Mouse (Mus musculus): ENCODE measurements around the gene Fcgrt. TPM values are rescaled to one million over a fixed set of nuclear protein-coding genes. Genes with fewer than 3 reads are reported as not detected.

The Fcgrt gene
- polyA plus RNA-seq (2012; rRNA removed; ENCODE audit: low replicate concordance), result 195 and 315 TPM in 2 replicates

DNA sequence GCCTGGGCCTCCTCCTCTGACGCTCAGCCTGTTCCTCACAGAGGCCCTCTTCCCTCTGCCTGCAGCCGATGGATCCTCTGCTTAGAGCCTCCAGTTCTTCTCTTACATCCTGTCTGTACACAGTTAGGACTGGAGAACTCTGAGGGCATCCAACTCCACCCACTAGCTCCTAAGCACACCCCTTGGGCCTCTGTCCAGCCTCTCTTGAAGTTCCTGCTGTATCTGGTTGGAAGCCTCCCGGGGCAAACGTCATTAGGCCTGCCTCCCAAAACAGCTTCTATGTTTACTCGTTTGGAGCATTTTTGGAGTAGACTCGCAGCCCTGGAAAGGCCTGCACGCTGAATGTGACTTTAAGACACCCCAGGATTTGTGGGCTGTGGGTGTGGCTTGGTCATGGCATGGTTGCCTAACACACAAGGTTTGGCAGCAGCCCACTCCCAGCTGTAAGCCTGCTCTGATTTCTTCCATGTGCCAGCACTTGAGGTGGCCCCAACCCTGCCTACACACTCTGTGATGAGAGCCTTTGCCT is at the start of gene Fcgrt:
TSS of gene Fcgrt (minus strand) at position 200 of the 529 bp plus-strand sequence.

DNA sequence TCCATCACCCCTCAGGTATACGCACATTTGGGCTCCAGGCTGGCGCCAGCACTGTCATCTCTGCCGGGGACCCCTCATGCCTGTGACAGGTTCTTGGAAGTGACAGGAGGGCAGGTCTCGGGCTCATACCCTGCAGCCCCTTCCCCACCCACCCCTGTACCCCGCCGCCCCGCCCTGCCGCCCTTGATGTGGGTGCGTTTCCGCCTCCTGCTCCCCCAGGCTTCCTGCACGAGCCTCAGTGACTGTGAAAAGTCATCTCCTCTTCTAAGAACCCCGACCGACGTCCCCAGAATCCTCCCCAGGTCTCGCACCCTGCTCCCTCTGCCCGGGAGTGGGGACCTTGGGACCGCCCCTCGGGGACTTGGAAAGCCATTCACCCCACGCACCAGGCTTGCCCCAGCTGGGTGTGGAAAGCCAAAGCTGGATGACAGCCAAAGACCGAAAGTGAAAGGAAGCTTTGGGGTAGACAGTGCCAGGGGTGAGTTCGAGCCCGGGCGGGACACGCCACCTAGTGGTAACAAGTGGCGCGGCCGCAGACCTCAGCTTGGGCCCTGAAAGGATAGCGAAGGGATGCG is 32.4 kb upstream of the Fcgrt start, which contains the start of the genes Gm45713 and Flt3l:
TSS of gene Gm45713 (minus strand) at position 239 of the 575 bp plus-strand sequence.
TSS of gene Flt3l (minus strand) at position 440 of the 575 bp plus-strand sequence.

GRCm38 (mm10) chr7:45128624-45129246 is 25.1 kb upstream of the Fcgrt start, which contains the start of gene Rpl13a:
Rpl13a (minus strand) TSS chr7:45128761.

DNA sequence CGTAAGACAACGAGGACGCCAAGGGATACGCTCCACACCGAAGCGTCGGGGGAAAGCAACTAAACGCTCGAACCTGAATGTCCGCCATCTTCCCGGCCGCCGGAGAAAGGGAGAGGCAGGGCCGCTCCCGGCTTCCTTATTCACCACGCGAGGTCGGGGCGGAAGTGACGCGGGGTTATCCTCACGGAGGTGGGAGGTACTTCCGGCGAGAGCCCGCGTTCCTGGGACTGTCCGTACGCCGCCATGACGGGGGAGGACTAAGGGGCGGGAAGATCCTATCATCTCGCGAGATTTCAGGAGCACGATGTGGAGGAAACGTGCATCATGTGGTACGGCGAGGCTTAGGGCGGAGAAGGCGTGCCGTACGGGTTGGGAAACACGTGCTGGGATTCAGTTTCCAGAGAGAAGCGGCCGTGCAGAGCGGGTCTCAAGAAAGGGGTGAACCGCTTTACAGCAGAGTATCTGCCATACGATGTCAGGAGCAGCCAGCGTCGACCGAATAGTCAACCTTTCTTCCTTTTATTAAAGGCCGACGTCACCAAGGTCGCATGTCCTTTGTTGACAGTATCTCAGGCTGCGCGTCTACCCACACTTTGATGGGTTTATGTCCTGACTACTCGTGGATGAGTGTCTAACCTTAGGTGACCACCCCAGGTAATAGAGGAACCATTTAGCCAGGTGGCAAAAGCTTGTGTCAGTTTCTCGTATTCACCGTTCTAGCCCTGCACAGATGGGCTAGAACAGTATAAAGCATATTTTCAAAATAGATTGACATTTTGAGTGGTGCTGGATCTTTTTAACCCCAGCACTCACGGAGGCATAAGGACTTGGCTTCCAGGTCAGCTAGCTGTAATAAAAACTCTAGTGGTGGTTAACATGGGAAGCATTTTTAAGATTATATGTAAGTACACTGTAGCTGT is 20.8 kb upstream of the Fcgrt start, which contains the start of gene Rps11:
TSS of gene Rps11 (minus strand) at position 216 of the 920 bp plus-strand sequence.

DNA sequence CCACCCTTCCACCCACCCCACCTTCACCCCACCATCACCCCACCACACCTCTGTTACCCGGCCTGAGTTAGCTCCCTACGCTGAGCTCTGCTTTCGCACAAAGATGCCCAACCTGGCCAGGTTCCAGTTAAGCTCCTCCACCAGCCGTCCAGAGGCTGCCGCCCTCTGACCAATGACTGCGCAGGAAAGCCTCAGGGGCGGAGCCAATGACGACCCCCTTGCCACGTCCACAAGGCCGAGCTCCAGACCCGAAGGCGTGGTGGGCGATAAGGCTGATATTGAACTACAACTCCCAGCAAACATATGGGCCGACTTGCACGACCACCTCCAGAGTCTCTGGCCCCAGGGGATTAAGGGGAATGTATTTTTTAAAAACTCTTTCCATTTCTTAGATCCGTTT is 11.6 kb downstream of the Fcgrt start, which contains the start of gene Rcn3:
TSS of gene Rcn3 (minus strand) at position 174 of the 400 bp plus-strand sequence.

DNA sequence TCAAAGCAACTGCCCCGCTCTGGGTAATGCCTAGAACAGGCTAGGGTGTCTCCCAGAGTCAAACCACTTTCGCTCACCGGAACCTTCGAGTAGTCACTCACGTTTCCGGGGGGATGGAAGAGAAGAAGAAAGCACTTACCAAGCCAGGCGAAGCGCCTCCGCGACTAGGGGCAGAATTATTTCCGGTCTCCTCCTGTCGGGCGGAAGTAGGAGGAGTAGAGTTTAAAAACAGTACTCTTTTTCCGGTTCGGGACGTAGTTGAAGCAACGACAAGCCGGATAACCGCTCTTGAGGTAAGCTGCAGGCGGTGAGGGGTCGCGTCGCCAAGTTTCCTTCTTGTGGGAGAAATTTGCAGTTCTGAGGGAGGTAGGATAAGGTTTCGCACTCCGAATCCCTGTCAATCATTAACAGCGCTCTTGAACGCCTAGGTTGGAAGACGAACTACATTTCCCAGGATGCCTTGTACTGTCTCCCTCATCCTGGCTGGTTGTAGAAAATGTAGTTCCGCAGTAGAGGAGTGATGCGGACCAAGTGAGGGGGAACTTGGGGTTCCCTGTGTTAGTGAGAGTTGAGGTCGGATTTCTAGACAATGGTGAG is 41.3 kb downstream of the Fcgrt start, which contains the start of the genes Nosip and Prrg2:
TSS of gene Nosip (plus strand) at position 191 of the 597 bp plus-strand sequence.
TSS of gene Prrg2 (minus strand) at position 439 of the 597 bp plus-strand sequence.

DNA sequence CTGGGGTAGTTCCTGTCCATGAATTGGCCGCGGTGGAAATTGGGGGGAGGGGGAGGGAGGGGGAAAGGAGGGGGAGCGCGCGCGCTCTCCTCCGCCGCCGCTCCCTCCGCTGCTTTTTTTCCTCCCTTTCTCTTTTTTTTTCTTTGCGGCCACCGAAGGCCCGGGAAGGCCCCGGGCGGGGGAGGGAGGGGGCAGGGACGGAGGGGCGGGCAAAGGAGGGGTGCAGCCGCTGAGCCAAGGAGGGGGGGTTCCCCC is 50.9 kb downstream of the Fcgrt start, which contains the start of gene Prr12:
TSS of gene Prr12 (minus strand) at position 20 of the 255 bp plus-strand sequence.

Other genes with a start within 250 kb of the Fcgrt start
- 45.1 and 47.8 TPM in 2 replicates for gene Pnkp, start 246.7 kb downstream of the Fcgrt start, polyA plus RNA-seq (2012; rRNA removed; ENCODE audit: low replicate concordance)
- gene Ptov1, start 234.1 kb downstream of the Fcgrt start, polyA plus RNA-seq (2012; rRNA removed; ENCODE audit: low replicate concordance), result 245 and 426 TPM in 2 replicates
- 93.4 and 172 TPM in 2 replicates for gene Med25, start 211.1 kb downstream of the Fcgrt start, polyA plus RNA-seq (2012; rRNA removed; ENCODE audit: low replicate concordance)
- 48.5 and 82.0 TPM in 2 replicates for gene Fuz, start 207.8 kb downstream of the Fcgrt start, polyA plus RNA-seq (2012; rRNA removed; ENCODE audit: low replicate concordance)
- gene Ap2a1, start 174.4 kb downstream of the Fcgrt start, polyA plus RNA-seq (2012; rRNA removed; ENCODE audit: low replicate concordance), result 91.4 and 108 TPM in 2 replicates
- 0.21 and 0.22 TPM in 2 replicates for gene Tsks, start 160.6 kb downstream of the Fcgrt start, polyA plus RNA-seq (2012; rRNA removed; ENCODE audit: low replicate concordance)
- 21.7 and 88.9 TPM in 2 replicates for gene Cpt1c, start 129.0 kb downstream of the Fcgrt start, polyA plus RNA-seq (2012; rRNA removed; ENCODE audit: low replicate concordance)
- gene Prmt1, start 117.3 kb downstream of the Fcgrt start, polyA plus RNA-seq (2012; rRNA removed; ENCODE audit: low replicate concordance), result 148 and 347 TPM in 2 replicates
- gene Irf3, start 106.2 kb downstream of the Fcgrt start, polyA plus RNA-seq (2012; rRNA removed; ENCODE audit: low replicate concordance), result 111 and 156 TPM in 2 replicates
- gene Bcl2l12, start 105.1 kb downstream of the Fcgrt start, polyA plus RNA-seq (2012; rRNA removed; ENCODE audit: low replicate concordance), result 30.2 and 45.2 TPM in 2 replicates
- gene Scaf1, start 87.5 kb downstream of the Fcgrt start, polyA plus RNA-seq (2012; rRNA removed; ENCODE audit: low replicate concordance), result 67.6 and 79.5 TPM in 2 replicates
- 286 and 584 TPM in 2 replicates for gene Rras, start 85.9 kb downstream of the Fcgrt start, polyA plus RNA-seq (2012; rRNA removed; ENCODE audit: low replicate concordance)
- 8.6 and 15.5 TPM in 2 replicates for gene Prr12, start 51.0 kb downstream of the Fcgrt start, polyA plus RNA-seq (2012; rRNA removed; ENCODE audit: low replicate concordance)
- 68.3 and 84.1 TPM in 2 replicates for gene Nosip, start 41.4 kb downstream of the Fcgrt start, polyA plus RNA-seq (2012; rRNA removed; ENCODE audit: low replicate concordance)
- 73.3 and 99.8 TPM in 2 replicates for gene Prrg2, start 41.2 kb downstream of the Fcgrt start, polyA plus RNA-seq (2012; rRNA removed; ENCODE audit: low replicate concordance)
- 89.2 and 448 TPM in 2 replicates for gene Rcn3, start 11.6 kb downstream of the Fcgrt start, polyA plus RNA-seq (2012; rRNA removed; ENCODE audit: low replicate concordance)
- 294 and 506 TPM in 2 replicates for gene Rps11, start 20.6 kb upstream of the Fcgrt start, polyA plus RNA-seq (2012; rRNA removed; ENCODE audit: low replicate concordance)
- 1,583 and 3,800 TPM in 2 replicates for gene Rpl13a, start 24.9 kb upstream of the Fcgrt start, polyA plus RNA-seq (2012; rRNA removed; ENCODE audit: low replicate concordance)
- 5.4 and 12.9 TPM in 2 replicates for gene Gm45713, start 32.4 kb upstream of the Fcgrt start, polyA plus RNA-seq (2012; rRNA removed; ENCODE audit: low replicate concordance)
- 62.3 and 91.9 TPM in 2 replicates for gene Flt3l, start 32.6 kb upstream of the Fcgrt start, polyA plus RNA-seq (2012; rRNA removed; ENCODE audit: low replicate concordance)
- gene Pih1d1, start 50.5 kb upstream of the Fcgrt start, polyA plus RNA-seq (2012; rRNA removed; ENCODE audit: low replicate concordance), result 64.1 and 64.9 TPM in 2 replicates
- 35.1 and 56.5 TPM in 2 replicates for gene Aldh16a1, start 50.7 kb upstream of the Fcgrt start, polyA plus RNA-seq (2012; rRNA removed; ENCODE audit: low replicate concordance)
- gene Slc17a7, start 60.1 kb upstream of the Fcgrt start, polyA plus RNA-seq (2012; rRNA removed; ENCODE audit: low replicate concordance), result 0.08 TPM in 1 of 2 replicates, not detected in the other
- not detected in 2 replicates for gene Gfy, start 75.7 kb upstream of the Fcgrt start, polyA plus RNA-seq (2012; rRNA removed; ENCODE audit: low replicate concordance)
- not detected in 2 replicates for gene Pth2, start 77.1 kb upstream of the Fcgrt start, polyA plus RNA-seq (2012; rRNA removed; ENCODE audit: low replicate concordance)
- 0.09 and 0.14 TPM in 2 replicates for gene Ccdc155, start 101.0 kb upstream of the Fcgrt start, polyA plus RNA-seq (2012; rRNA removed; ENCODE audit: low replicate concordance)
- 0.17 and 0.73 TPM in 2 replicates for gene Dkkl1, start 108.3 kb upstream of the Fcgrt start, polyA plus RNA-seq (2012; rRNA removed; ENCODE audit: low replicate concordance)
- 30.9 and 110 TPM in 2 replicates for gene Tead2, start 111.9 kb upstream of the Fcgrt start, polyA plus RNA-seq (2012; rRNA removed; ENCODE audit: low replicate concordance)
- gene Cd37, start 135.3 kb upstream of the Fcgrt start, polyA plus RNA-seq (2012; rRNA removed; ENCODE audit: low replicate concordance), result 37.7 and 42.8 TPM in 2 replicates
- not detected in 2 replicates for gene Slc6a16, start 137.2 kb upstream of the Fcgrt start, polyA plus RNA-seq (2012; rRNA removed; ENCODE audit: low replicate concordance)
- gene Slc6a21, start 173.7 kb upstream of the Fcgrt start, polyA plus RNA-seq (2012; rRNA removed; ENCODE audit: low replicate concordance), result 0.11 TPM in 1 of 2 replicates, not detected in the other
- gene Trpm4, start 229.9 kb upstream of the Fcgrt start, polyA plus RNA-seq (2012; rRNA removed; ENCODE audit: low replicate concordance), result 20.9 and 38.3 TPM in 2 replicates
- 0.30 and 1.2 TPM in 2 replicates for gene Hrc, start 231.4 kb upstream of the Fcgrt start, polyA plus RNA-seq (2012; rRNA removed; ENCODE audit: low replicate concordance)

Measured in subcutaneous adipose tissue, adult 2 months (tissue).